Mouse (Mus musculus) G1E (cell line): ENCODE data around the gene Rere.

Experiments
- CTCF ChIP-seq: IDR thresholded peaks from 2 replicates; pipeline ENCODE4 v1.5.1; 2012; ENCODE audit warnings: low read depth, low read length, inconsistent platforms, mixed read lengths
- POLR2AphosphoS5 ChIP-seq: IDR thresholded peaks from 2 replicates; pipeline ENCODE4 v1.6.1; 2012; ENCODE audit warnings: low read depth, low read length, inconsistent platforms; ENCODE audit not compliant: insufficient replicate concordance

DNA sequence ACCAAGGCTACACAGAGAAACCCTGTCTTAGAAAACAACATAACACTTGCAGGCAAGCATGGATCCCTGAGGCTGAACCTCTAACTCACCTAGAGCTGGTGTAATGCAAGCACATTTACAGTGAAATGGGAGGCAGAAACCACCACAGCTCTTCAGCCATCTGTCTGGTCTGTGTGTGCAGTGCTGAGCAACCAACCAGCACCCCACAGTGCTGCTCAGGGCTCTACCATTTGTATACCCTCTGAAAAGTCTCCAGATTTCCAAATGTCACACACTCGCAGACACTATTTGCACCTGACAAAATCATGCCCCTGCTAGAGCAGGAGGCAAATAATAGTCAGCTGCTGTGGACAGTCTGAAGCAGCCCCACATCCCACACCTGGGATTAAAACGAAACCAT is 31.2 kb downstream of the Rere start:
- TF ChIP-seq CTCF (no peak), POLR2AphosphoS5 (no peak)
